Mouse (Mus musculus): Measurements from ENCODE around the gene Tuba1c. TPM values are rescaled to one million over a fixed set of nuclear protein-coding genes. Genes with fewer than 3 reads are reported as not detected.
"Not testable (repeated sequence)": the region's sequence is repeated elsewhere in the genome, so short reads cannot be mapped to it uniquely, and the experiment has no call there.

The Tuba1c gene
- polyA plus RNA-seq, 2 experiments: 150 to 192 TPM

DNA sequence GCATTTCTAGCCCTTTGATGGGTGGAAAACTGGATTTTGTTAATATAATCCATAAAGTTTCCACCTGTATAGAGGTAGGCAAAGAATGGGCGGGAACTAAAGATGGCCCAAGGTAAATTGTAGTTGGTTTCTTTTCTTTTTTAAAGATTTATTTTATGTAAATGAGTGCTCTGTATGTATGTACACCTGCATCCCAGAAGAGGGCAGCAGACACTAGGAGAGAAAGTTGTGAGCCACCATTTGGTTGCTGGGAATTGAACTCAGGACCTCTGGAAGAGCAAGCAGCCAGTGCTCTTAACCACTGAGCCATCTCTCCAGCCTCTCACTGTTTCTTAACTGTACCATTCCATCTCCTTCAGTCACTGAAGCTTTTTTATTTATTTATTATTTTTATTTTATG, 42.3 kb downstream of the Tuba1c start:
- H3K4me3 ChIP-seq (replicated peaks; ENCODE audit: low read length): no peak overlapping the region
- 91% methylated on average over 1 of the region's 1 CpGs for WGBS
- DNase-seq (ENCODE audit: low spot score): no peak
- no peak overlapping the region for H3K4me2 ChIP-seq (replicated peaks; ENCODE audit: low read depth, low read length, severe bottlenecking)
- ATAC-seq (ENCODE audit: low FRiP score, low read depth): no peak
- H3K27me3 ChIP-seq (ENCODE audit: control insufficient read depth, insufficient read depth, low read length): no peaks in the 10 kb centered on the region
- no peaks in the 10 kb centered on the region for H3K9me3 ChIP-seq (ENCODE audit: control insufficient read depth, low read length)
- no peak overlapping the region for H3K27ac ChIP-seq (replicated peaks; ENCODE audit: low read depth, low read length)
- no peak for TF ChIP-seq POLR2A (IDR thresholded peaks at IDR 0.05; ENCODE audit: borderline replicate concordance, extremely low read depth, insufficient read depth, insufficient read length)
- peaks cover 13% of the 10 kb centered on the region for H3K4me1 ChIP-seq (ENCODE audit: control insufficient read depth, insufficient read depth, low read length)
- no peak overlapping the region for H3K9ac ChIP-seq (ENCODE audit: low read depth, low read length, severe bottlenecking)
- H3K36me3 ChIP-seq (ENCODE audit: control insufficient read depth, insufficient read depth, low read length): 0 out of 2 replicates have a peak, but pooled peaks cover under 1% of the 10 kb centered on the region

DNA sequence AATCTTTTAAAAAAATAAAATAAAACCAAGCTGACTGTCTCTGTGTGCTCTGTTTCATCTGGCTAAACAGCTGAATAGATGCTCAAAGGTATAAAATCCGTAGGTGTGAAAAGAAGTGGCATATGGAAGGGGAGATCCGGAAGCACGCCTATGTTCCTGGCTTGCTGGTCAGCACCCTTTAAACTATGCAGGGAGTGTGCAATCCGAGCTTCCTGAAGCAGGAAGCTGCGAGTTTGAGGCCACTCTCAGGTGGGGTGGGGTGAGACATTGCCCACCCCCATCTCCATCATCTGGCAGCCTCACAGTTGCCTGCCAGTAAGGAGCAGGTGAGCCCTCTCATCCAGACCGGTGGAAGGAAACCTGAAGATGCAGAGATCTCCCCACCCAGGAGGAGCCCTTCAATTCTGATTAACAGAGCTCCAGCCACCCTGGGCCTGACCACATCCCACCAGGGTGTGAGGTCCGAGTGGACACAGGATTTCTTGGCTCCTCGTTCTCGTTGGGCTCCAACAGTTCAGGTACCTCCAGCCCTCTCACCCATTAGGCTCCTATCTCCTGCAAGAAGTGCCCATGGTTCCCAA, 44.4 kb downstream of the Tuba1c start, which contains the start of gene Troap:
Gene Troap, plus strand, starts transcription at position 557 of the 581 bp plus-strand sequence.
- H3K4me2 ChIP-seq (replicated peaks; ENCODE audit: low read depth, low read length, severe bottlenecking): peak within 1 kb of the TSS; percentile 85
- no peaks in the 10 kb centered on the region for H3K27me3 ChIP-seq (ENCODE audit: control insufficient read depth, insufficient read depth, low read length)
- H3K9me3 ChIP-seq (ENCODE audit: control insufficient read depth, low read length): no peaks in the 10 kb centered on the region
- peak within 1 kb of the TSS; percentile 70 for H3K9ac ChIP-seq (ENCODE audit: low read depth, low read length, severe bottlenecking)
- TF ChIP-seq POLR2A (IDR thresholded peaks at IDR 0.05; ENCODE audit: borderline replicate concordance, extremely low read depth, insufficient read depth, insufficient read length): no peak
- H3K27ac ChIP-seq (replicated peaks; ENCODE audit: low read depth, low read length): peak within 1 kb of the TSS; percentile 96
- H3K4me3 ChIP-seq (replicated peaks; ENCODE audit: low read length): peak within 1 kb of the TSS; percentile 64
- DNase-seq (ENCODE audit: low spot score) (no peak), ATAC-seq (ENCODE audit: low FRiP score, low read depth) (peak; percentile 20)
- 21% methylated on average over 9 of the region's 9 CpGs for WGBS
- peaks cover 13% of the 10 kb centered on the region for H3K4me1 ChIP-seq (ENCODE audit: control insufficient read depth, insufficient read depth, low read length)
- H3K36me3 ChIP-seq (ENCODE audit: control insufficient read depth, insufficient read depth, low read length): peaks cover 11% of the 10 kb centered on the region; the same call in 1 of the 2 replicates

DNA sequence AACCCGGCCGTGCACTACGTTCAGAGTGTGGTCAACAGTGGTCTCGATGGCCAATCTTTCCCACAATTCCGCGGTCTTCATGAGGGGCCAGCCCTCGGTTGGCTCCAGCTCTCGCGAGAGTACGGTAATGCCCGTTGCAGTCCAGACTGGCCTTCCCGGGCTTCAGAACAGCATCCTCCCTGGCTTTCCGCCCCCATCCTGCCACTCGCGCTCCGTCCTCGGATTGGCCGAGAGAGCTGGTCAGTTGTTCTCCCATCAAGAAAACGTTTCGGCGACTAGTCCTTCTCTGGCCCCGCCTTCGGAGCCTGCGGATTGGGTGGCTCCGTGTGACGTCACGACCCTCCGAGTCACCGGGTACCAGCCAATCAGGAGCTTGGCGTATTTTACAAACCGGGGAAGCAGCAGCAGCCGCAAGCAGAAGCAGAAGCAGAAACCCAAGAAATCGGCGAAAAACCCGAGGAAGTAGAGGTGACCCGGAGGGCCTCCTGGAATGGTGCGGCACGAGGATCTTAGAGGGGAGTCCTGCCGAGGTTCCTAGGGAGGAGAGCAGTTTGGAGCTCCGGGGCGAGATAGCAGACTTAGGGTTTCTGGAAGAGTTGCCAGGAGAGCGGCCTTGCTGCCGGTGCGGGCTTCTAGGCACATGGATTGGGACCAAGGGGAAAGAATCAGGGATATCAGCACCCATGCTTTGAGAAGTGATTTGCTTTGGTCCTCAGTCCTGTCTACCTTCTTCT, 45.1 kb downstream of the Tuba1c start:
- under 1% methylated on average over 44 of the region's 44 CpGs for WGBS

DNA sequence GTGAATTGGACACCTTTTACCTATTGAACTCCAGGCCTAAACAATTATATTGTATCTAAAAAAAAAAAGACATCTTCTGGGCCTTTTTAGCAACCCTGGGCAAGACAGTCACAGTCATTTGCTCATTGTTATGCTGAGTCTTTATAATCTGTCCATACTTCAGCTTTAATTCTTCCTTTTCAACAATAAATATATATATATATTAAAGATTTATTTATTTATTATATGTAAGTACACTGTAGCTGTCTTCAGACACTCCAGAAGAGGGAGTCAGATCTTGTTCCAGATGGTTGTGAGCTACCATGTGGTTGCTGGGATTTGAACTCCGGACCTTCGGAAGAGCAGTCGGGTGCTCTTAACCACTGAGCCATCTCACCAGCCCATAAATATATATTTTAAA, 46.3 kb downstream of the Tuba1c start:
- not testable (repeated sequence) for H3K9me3 ChIP-seq (ENCODE audit: control insufficient read depth, low read length); H3K4me3 ChIP-seq (replicated peaks; ENCODE audit: low read length); H3K27ac ChIP-seq (replicated peaks; ENCODE audit: low read depth, low read length); DNase-seq (ENCODE audit: low spot score); ATAC-seq (ENCODE audit: low FRiP score, low read depth); H3K27me3 ChIP-seq (ENCODE audit: control insufficient read depth, insufficient read depth, low read length)
- Histone ChIP-seq H3K4me1 (ENCODE audit: control insufficient read depth, insufficient read depth, low read length) (peaks cover 13% of the 10 kb centered on the region), H3K9ac (ENCODE audit: low read depth, low read length, severe bottlenecking) (0 out of 2 replicates have a peak overlapping the region, but pooled peaks have one; percentile 70), H3K4me2 (replicated peaks; ENCODE audit: low read depth, low read length, severe bottlenecking) (peak overlapping the region; percentile 85), H3K36me3 (ENCODE audit: control insufficient read depth, insufficient read depth, low read length) (peaks cover 21% of the 10 kb centered on the region)
- 99% methylated on average over 3 of the region's 3 CpGs for WGBS

More for the DNA sequence above, 45.1 kb downstream of the Tuba1c start:
- Histone ChIP-seq H3K9ac (ENCODE audit: low read depth, low read length, severe bottlenecking) (peak overlapping the region; percentile 70), H3K4me1 (ENCODE audit: control insufficient read depth, insufficient read depth, low read length) (peaks cover 13% of the 10 kb centered on the region), H3K4me3 (replicated peaks; ENCODE audit: low read length) (peak overlapping the region; percentile 64), H3K27ac (replicated peaks; ENCODE audit: low read depth, low read length) (peak overlapping the region; percentile 96), H3K4me2 (replicated peaks; ENCODE audit: low read depth, low read length, severe bottlenecking) (peak overlapping the region; percentile 85), H3K36me3 (ENCODE audit: control insufficient read depth, insufficient read depth, low read length) (peaks cover 11% of the 10 kb centered on the region; the same call in 1 of the 2 replicates), H3K27me3 (ENCODE audit: control insufficient read depth, insufficient read depth, low read length) (no peaks in the 10 kb centered on the region), H3K9me3 (ENCODE audit: control insufficient read depth, low read length) (no peaks in the 10 kb centered on the region)
- DNase-seq (ENCODE audit: low spot score) (peak; percentile 98), ATAC-seq (ENCODE audit: low FRiP score, low read depth) (peak; percentile 98)
- TF ChIP-seq POLR2A (IDR thresholded peaks at IDR 0.05; ENCODE audit: borderline replicate concordance, extremely low read depth, insufficient read depth, insufficient read length): 0 out of 2 replicates have a peak, but pooled peaks have one; percentile 7

DNA sequence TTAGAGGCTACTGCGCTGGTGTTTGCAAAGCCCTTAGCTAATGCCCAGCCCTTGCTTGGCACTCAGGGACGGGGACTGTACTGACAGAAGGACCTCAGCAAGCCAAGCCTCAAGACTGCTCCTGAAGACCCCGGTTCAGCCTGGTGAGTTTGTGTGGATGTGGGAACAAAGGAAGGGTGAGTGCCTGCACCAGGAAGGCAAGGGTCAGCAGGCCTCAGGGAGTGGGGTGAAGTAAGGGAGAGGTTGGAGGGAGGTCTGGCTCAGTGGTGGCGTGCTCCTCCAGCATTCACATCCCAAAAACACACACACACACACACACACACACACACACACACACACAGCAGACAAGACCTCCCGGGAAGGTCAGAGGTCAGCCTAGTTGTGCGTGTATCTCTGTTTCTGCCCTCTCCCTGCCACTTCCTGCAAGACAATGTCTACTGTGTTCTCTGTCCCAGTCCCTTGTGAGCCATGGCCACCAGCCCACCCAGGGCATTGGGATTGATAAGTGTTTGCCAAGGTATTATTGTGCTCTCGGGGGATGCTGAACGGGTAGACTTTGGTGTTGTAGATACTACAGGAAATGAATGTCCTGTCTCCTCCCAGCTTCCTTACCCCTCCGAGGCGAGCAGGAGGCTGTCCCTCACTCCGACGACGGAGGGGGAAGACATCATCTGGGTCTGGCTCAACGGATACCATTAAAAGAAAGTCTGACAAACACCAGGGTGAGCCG, 48.7 kb downstream of the Tuba1c start:
- no peak overlapping the region for H3K4me2 ChIP-seq (replicated peaks; ENCODE audit: low read depth, low read length, severe bottlenecking)
- H3K4me1 ChIP-seq (ENCODE audit: control insufficient read depth, insufficient read depth, low read length): peaks cover 13% of the 10 kb centered on the region
- 0 out of 2 replicates have a peak overlapping the region, but pooled peaks have one; percentile 16 for H3K9ac ChIP-seq (ENCODE audit: low read depth, low read length, severe bottlenecking)
- no peak overlapping the region for H3K27ac ChIP-seq (replicated peaks; ENCODE audit: low read depth, low read length)
- no peak for DNase-seq (ENCODE audit: low spot score)
- no peak for TF ChIP-seq POLR2A (IDR thresholded peaks at IDR 0.05; ENCODE audit: borderline replicate concordance, extremely low read depth, insufficient read depth, insufficient read length)
- no peaks in the 10 kb centered on the region for H3K27me3 ChIP-seq (ENCODE audit: control insufficient read depth, insufficient read depth, low read length)
- H3K36me3 ChIP-seq (ENCODE audit: control insufficient read depth, insufficient read depth, low read length): peaks cover 42% of the 10 kb centered on the region
- H3K9me3 ChIP-seq (ENCODE audit: control insufficient read depth, low read length): no peaks in the 10 kb centered on the region
- ATAC-seq (ENCODE audit: low FRiP score, low read depth): no peak
- WGBS: 83% methylated on average over 15 of the region's 15 CpGs
- no peak overlapping the region for H3K4me3 ChIP-seq (replicated peaks; ENCODE audit: low read length)
